In the genomic region with DNA sequence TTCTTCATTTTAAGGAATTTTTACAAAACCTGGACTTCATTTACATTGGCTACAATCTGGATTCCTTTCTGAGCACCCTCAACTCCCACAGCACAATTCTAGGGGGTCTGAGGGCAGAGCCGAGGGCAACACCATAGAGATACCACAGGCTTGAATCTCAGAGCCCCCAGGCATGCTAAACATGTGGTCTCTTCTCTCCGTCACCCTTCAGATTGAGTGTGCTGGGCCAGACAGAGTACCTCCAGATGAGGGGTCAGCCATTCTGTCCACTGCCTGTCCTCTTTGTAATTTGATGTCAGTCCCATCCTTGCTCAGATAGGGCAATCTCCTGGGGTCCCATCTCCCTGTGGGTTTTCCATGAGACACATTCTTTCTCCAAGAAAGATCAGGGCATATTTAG, we compare ENCODE assay signal across 12 mouse cellular contexts. TPM values are rescaled to one million over a fixed set of nuclear protein-coding genes. Genes with fewer than 3 reads are reported as not detected.
DNase-seq lines count a peak whose midpoint lies in the region; ATAC-seq and TF ChIP-seq lines count a peak whose summit lies in the region.
"Had no signal": no experiment of that assay in that cellular context is flagged by ENCODE, and none has a peak within 500 bp of the region (broad histone marks: within the 10 kb centered on the region; RNA-seq: fewer than 3 reads in every experiment).

No protein-coding gene starts in this region.

- TF ChIP-seq CTCF in layer of hippocampus, adult 2 months (conservative IDR thresholded peaks at IDR 0.05): no peak

- ATAC-seq in forebrain, embryonic 14.5 days: no peak
- no peak for ATAC-seq in neural tube, embryonic 15.5 days (ENCODE audit: low FRiP score)
- ATAC-seq in monocyte, adult 5-6 weeks (replicated peaks; ENCODE audit: insufficient number of reproducible peaks, low FRiP score, low TSS enrichment, poor library complexity, severe bottlenecking): no peak

- H3K9me3 ChIP-seq in forebrain, embryonic 14.5 days (replicated peaks; ENCODE audit: control insufficient read depth, low read length): no peaks in the 10 kb centered on the region
- H3K9me3 ChIP-seq in limb, embryonic 10.5 days (replicated peaks): no peaks in the 10 kb centered on the region
- no peaks in the 10 kb centered on the region for H3K9me3 ChIP-seq in neural tube, embryonic 15.5 days (replicated peaks)
- H3K9me3 ChIP-seq: embryonic facial prominence, embryonic 15.5 days; megakaryocyte, embryonic 14.5 days had no signal

- no peak overlapping the region for H3K4me3 ChIP-seq in layer of hippocampus, adult 2 months
- no peak overlapping the region for H3K4me3 ChIP-seq in forebrain, embryonic 14.5 days (ENCODE audit: low read depth, low read length)
- H3K4me3 ChIP-seq in limb, embryonic 10.5 days: no peak overlapping the region
- no peak overlapping the region for H3K4me3 ChIP-seq in neural tube, embryonic 15.5 days (replicated peaks)
- H3K4me3 ChIP-seq: embryonic facial prominence, embryonic 15.5 days; megakaryocyte, embryonic 14.5 days had no signal

- H3K27ac ChIP-seq in layer of hippocampus, adult 2 months: peak overlapping the region; percentile 80
- H3K27ac ChIP-seq in forebrain, embryonic 14.5 days (ENCODE audit: low read depth, low read length): peak overlapping the region; percentile 72
- peak overlapping the region; percentile 75 for H3K27ac ChIP-seq in limb, embryonic 10.5 days
- H3K27ac ChIP-seq in neural tube, embryonic 15.5 days (replicated peaks): peak overlapping the region; percentile 47
- H3K27ac ChIP-seq: embryonic facial prominence, embryonic 15.5 days; kidney, postnatal 0 days had no signal

- no peak for DNase-seq in layer of hippocampus, adult 2 months (ENCODE audit: low spot score in 2 of 2)
- DNase-seq in layer of hippocampus, adult 9-11 months: no peak
- DNase-seq in forebrain, embryonic 14.5 days (ENCODE audit: low spot score): no peak
- DNase-seq in limb, embryonic 10.5 days (ENCODE audit: low spot score): no peak
- DNase-seq in urinary bladder, postnatal 10 days (ENCODE audit: low spot score): no peak
- DNase-seq: lung, embryonic 14.5 days; right cerebral cortex, postnatal 25 days had no signal

- no peaks in the 10 kb centered on the region for H3K36me3 ChIP-seq in forebrain, embryonic 14.5 days (ENCODE audit: control insufficient read depth, insufficient read depth, low read length)
- H3K36me3 ChIP-seq in limb, embryonic 10.5 days: no peaks in the 10 kb centered on the region
- H3K36me3 ChIP-seq in neural tube, embryonic 15.5 days: no peaks in the 10 kb centered on the region
- H3K36me3 ChIP-seq: embryonic facial prominence, embryonic 15.5 days had no signal

- 0 out of 2 replicates have a peak overlapping the region, but pooled peaks have one; percentile 18 for H3K9ac ChIP-seq in forebrain, embryonic 14.5 days (ENCODE audit: low read length)
- H3K9ac ChIP-seq in neural tube, embryonic 15.5 days (replicated peaks): no peak overlapping the region
- H3K9ac ChIP-seq: embryonic facial prominence, embryonic 15.5 days; lung, embryonic 14.5 days had no signal

- 65% methylated on average over 2 of the region's 2 CpGs for WGBS in forebrain, embryonic 14.5 days
- 46% methylated on average over 2 of the region's 2 CpGs for WGBS in limb, embryonic 10.5 days
- 56% methylated on average over 2 of the region's 2 CpGs for WGBS in neural tube, embryonic 15.5 days

- no peaks in the 10 kb centered on the region for H3K27me3 ChIP-seq in forebrain, embryonic 14.5 days (replicated peaks; ENCODE audit: control insufficient read depth, insufficient read depth, low read length)
- H3K27me3 ChIP-seq in limb, embryonic 10.5 days (ENCODE audit: low read depth, poor library complexity, severe bottlenecking): no peaks in the 10 kb centered on the region; the same call in 1 of the 2 replicates
- H3K27me3 ChIP-seq in neural tube, embryonic 15.5 days (replicated peaks): peaks cover 10% of the 10 kb centered on the region
- H3K27me3 ChIP-seq: embryonic facial prominence, embryonic 15.5 days; megakaryocyte, embryonic 14.5 days had no signal

- H3K4me2 ChIP-seq in forebrain, embryonic 14.5 days (ENCODE audit: low read length): no peak overlapping the region
- no peak overlapping the region for H3K4me2 ChIP-seq in neural tube, embryonic 15.5 days
- H3K4me2 ChIP-seq: embryonic facial prominence, embryonic 15.5 days; lung, embryonic 14.5 days had no signal

- peaks cover 31% of the 10 kb centered on the region for H3K4me1 ChIP-seq in forebrain, embryonic 14.5 days (ENCODE audit: control insufficient read depth, insufficient read depth, low read length)
- peaks cover 48% of the 10 kb centered on the region for H3K4me1 ChIP-seq in limb, embryonic 10.5 days
- H3K4me1 ChIP-seq in neural tube, embryonic 15.5 days: peaks cover 27% of the 10 kb centered on the region
- H3K4me1 ChIP-seq: megakaryocyte, embryonic 14.5 days had no signal

RNA-seq across cellular contexts. Expression of gene Ggact, which starts 31.9 kb away (rescaled TPM):
- 10 to 100 TPM; 32.1 to 34.3 TPM for total RNA-seq in layer of hippocampus, adult 2 months (2021)
- polyA plus RNA-seq in forebrain, embryonic 14.5 days (2014; fragmentation: Nextera tagmentation; extraction: Ambion mirVana): 6.9 and 7.7 TPM in 2 replicates
- polyA plus RNA-seq in limb, embryonic 10.5 days (2016; fragmentation: Nextera tagmentation; extraction: Ambion mirVana): 8.0 and 8.8 TPM in 2 replicates
- 9.6 and 13.0 TPM in 2 replicates for polyA plus RNA-seq in neural tube, embryonic 15.5 days (2015; fragmentation: Nextera tagmentation; extraction: Ambion mirVana)
- total RNA-seq in monocyte, adult 5-6 weeks (2017): 0.75 to 6.5 TPM (median 5.6 TPM) in 3 replicates
